Mouse (Mus musculus) ES-Bruce4 (cell line): ENCODE results near the gene Def6. TPM values are rescaled to one million over a fixed set of nuclear protein-coding genes. Genes with fewer than 3 reads are reported as not detected.

Experiments
- H3K27ac ChIP-seq: 2 replicates; pipeline ENCODE4 v1.5.1; 2012; ENCODE audit warnings: low read length, inconsistent platforms; ENCODE audit not compliant: insufficient read depth
- H3K27me3 ChIP-seq: 2 replicates; pipeline ENCODE4 v1.6.1; 2012; ENCODE audit warnings: mild to moderate bottlenecking, low read length, inconsistent platforms; ENCODE audit not compliant: control insufficient read depth, poor library complexity, insufficient read depth, severe bottlenecking
- H3K36me3 ChIP-seq: 2 replicates; pipeline ENCODE4 v1.6.1; 2012; ENCODE audit warnings: inconsistent platforms, mild to moderate bottlenecking, low read length, moderate library complexity; ENCODE audit not compliant: control insufficient read depth, poor library complexity, insufficient read depth, severe bottlenecking
- H3K4me1 ChIP-seq: one replicate; pipeline ENCODE4 v1.8.1; 2011; ENCODE audit warnings: low read length; ENCODE audit not compliant: control insufficient read depth, insufficient read depth
- H3K4me3 ChIP-seq: 2 replicates; pipeline ENCODE4 v1.5.1; 2011; ENCODE audit warnings: low read depth, mild to moderate bottlenecking, low read length
- H3K9ac ChIP-seq: 2 replicates; pipeline ENCODE4 v1.6.1; 2012; ENCODE audit warnings: low read depth, mild to moderate bottlenecking, inconsistent platforms; ENCODE audit not compliant: poor library complexity, severe bottlenecking
- H3K9me3 ChIP-seq: replicated peaks from 2 replicates; pipeline ENCODE4 v1.6.1; 2012; ENCODE audit warnings: mild to moderate bottlenecking, low read length, inconsistent platforms; ENCODE audit not compliant: control insufficient read depth, poor library complexity, insufficient read depth, severe bottlenecking
- CTCF ChIP-seq: IDR thresholded peaks from one replicate; pipeline ENCODE4 v1.8.1; 2011; ENCODE audit warnings: low read depth, low read length
- EP300 ChIP-seq: IDR thresholded peaks from 2 replicates; pipeline ENCODE4 v1.6.1; 2011; ENCODE audit warnings: low read depth, low read length; ENCODE audit not compliant: insufficient read depth
- POLR2A ChIP-seq: IDR thresholded peaks from one replicate; pipeline ENCODE4 v1.8.1; 2011; ENCODE audit warnings: low read length; ENCODE audit not compliant: insufficient read depth
- polyA plus RNA-seq: library from polyadenylated mRNA; stranded (reverse); fragments of >200 nt; gene quantifications from 2 replicates; pipeline ENCODE4 v1.2.4, GENCODE M21; 2011; ENCODE audit warnings: low read depth; ENCODE audit not compliant: missing spikeins, insufficient read depth, insufficient read length

Gene Def6
- polyA plus RNA-seq, 1 experiment = 28.4 TPM

DNA sequence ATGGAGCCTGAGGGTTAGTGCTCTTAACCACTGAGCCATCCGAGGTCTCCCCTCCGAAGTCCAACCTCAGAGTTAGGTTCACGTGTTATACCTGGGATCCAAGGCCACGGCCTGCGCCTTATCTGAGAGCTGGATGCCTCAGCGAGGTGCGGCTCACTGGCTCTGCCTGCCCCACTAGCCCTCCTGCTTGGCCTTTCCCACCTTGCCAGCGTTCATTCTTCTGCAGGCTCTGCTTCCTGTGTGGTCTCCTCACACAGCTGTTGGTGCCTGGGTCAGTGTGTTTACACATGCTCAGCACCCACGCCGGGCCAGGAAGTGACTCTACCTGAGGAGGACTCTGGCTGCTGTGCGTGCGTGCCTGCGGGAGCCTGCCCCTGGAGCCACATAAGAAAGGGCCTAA, 62.6 kb downstream of the Def6 start:
- no peak for TF ChIP-seq POLR2A
- no peak overlapping the region for H3K9ac ChIP-seq
- H3K27ac ChIP-seq = no peak overlapping the region
- H3K4me3 ChIP-seq = no peak overlapping the region
- H3K27me3 ChIP-seq = no peaks in the 10 kb centered on the region
- H3K9me3 ChIP-seq = no peaks in the 10 kb centered on the region
- no peaks in the 10 kb centered on the region for H3K36me3 ChIP-seq
- peaks cover 7% of the 10 kb centered on the region for H3K4me1 ChIP-seq

DNA sequence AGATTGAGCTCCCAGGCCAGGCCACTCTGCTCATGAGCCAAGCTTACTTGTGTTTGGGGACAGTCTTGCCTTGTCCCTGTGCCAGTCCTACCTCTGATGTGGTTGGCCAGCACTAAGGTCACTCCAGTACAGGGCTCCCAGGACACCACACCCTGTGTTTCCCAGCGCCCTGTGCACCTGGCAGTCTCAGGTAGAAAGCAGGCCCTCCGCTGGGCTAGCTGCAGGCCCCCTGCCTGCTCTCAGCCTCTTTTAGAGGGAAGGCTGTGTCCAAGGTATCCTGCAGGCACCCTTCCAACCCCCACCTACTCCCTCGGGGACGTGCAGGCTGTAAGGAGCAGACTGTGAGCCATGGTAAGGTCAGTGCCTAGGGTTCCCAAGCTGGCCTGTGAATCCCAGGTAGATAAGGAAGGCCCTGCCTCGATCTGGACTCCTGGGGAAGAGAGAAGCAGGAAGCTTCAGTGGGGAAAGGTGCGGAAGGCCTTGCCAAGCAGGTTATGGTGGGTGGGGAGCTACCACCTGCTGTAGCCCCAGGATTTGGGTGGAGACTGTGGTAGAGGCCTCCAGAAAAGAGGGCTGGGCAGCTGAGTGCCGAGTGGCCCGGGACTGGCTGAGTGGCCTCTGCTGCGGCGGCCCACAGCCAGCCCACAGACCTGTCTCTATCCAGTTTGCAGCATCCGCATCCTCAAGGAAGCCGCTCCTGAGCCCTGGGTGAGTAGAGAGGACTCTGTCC, 64.1 kb downstream of the Def6 start:
- no peak for TF ChIP-seq CTCF
- no peak for TF ChIP-seq EP300
- no peak for TF ChIP-seq POLR2A
- no peak overlapping the region for H3K4me3 ChIP-seq
- H3K9ac ChIP-seq = no peak overlapping the region
- no peaks in the 10 kb centered on the region for H3K36me3 ChIP-seq
- H3K9me3 ChIP-seq = no peaks in the 10 kb centered on the region
- H3K27ac ChIP-seq = no peak overlapping the region
- no peaks in the 10 kb centered on the region for H3K27me3 ChIP-seq
- H3K4me1 ChIP-seq = peaks cover 4% of the 10 kb centered on the region

DNA sequence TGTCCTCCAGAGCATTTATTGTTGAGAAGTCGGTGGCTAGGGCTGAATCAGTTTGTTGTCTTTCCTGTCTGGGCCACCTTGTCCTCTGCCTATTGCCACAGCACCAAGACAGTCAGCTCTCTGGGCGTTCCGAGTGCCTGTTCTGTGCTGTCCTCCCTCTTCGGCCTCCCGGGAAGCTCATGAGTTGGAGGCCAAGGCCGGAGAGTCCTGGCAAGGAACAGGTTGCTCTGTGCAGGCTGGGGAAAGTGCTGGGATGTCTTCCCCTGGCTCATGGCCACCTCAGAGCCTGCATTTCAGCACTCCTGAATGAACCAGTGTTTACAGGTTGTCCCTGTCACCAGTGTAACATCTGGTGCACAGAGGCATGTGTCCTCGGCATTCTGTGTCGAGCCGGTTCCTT, 64.7 kb downstream of the Def6 start:
- H3K9me3 ChIP-seq = no peaks in the 10 kb centered on the region
- no peak overlapping the region for H3K4me3 ChIP-seq
- H3K9ac ChIP-seq = no peak overlapping the region
- no peaks in the 10 kb centered on the region for H3K27me3 ChIP-seq
- no peaks in the 10 kb centered on the region for H3K36me3 ChIP-seq
- H3K27ac ChIP-seq = no peak overlapping the region
- TF ChIP-seq CTCF (no peak), EP300 (no peak), POLR2A (no peak)
- H3K4me1 ChIP-seq = peaks cover 4% of the 10 kb centered on the region

DNA sequence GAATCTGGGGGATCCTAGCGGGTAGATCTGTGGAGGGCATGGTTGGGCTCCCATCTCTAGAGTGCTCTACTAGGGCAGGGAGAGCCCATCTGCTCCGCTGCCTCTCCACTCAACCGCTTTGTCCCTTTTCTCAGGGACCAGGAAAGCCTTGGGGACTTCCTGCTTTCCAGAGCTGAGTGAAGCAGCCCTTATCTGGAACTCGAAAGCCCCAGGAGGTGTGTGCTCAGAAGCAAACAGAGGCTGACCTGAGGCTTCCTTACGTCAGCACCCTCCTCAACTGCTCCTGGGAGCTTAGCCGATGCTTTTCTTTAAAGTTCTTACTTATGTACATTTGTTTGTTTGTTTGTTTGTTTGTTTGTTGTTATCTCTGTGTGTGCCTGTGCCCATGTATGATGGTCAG, 65.3 kb downstream of the Def6 start:
- H3K27me3 ChIP-seq = no peaks in the 10 kb centered on the region
- H3K27ac ChIP-seq = no peak overlapping the region
- no peaks in the 10 kb centered on the region for H3K9me3 ChIP-seq
- no peak overlapping the region for H3K9ac ChIP-seq
- no peaks in the 10 kb centered on the region for H3K36me3 ChIP-seq
- H3K4me1 ChIP-seq = peaks cover 4% of the 10 kb centered on the region
- TF ChIP-seq POLR2A (no peak), CTCF (no peak), EP300 (no peak)
- H3K4me3 ChIP-seq = no peak overlapping the region

DNA sequence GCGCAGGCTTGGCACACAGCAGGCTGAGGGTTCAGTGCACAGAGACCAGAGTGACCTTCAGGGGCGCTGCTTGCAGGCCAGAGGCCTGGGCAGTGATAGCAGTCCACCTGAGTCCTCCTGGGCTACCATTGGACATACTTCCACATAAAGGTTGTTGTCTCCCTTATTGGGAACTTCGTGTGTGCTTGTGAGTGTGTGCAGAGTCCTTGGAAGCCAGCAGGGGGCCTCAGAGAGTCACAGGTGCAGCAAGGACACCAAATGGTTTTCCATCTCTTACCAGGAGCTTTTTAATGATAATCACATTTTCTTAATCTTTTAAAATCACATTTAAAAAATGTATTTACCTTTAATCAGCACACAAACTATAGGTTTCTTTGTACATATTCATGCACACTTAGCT, 67.2 kb downstream of the Def6 start:
- Histone ChIP-seq H3K27me3 (no peaks in the 10 kb centered on the region), H3K4me3 (no peak overlapping the region), H3K36me3 (no peaks in the 10 kb centered on the region), H3K4me1 (peaks cover 4% of the 10 kb centered on the region), H3K9me3 (no peaks in the 10 kb centered on the region), H3K27ac (no peak overlapping the region), H3K9ac (no peak overlapping the region)
- no peak for TF ChIP-seq EP300
- peak; percentile 84 for TF ChIP-seq CTCF

DNA sequence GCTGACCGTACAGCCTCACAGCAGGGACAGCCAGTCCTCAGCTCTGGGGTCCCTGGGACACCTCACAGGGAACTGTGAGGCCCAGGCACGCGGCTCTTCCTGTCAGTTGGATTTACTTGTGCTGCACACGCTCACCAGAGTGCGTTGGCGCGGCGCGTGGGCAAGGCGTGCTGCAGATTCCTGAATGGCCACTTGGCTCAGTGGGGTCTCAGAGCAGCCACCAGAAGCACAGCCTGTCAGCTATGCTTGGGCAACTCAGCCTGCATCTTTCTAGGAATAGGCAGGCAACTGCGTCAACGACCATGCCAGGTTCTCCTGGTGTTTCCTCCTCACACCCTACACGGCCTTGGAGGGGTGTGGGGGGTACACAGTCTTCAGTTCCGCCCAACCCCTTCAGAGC, 69.6 kb downstream of the Def6 start:
- Histone ChIP-seq H3K27ac (no peak overlapping the region), H3K4me3 (no peak overlapping the region), H3K4me1 (peaks cover 3% of the 10 kb centered on the region), H3K9ac (no peak overlapping the region), H3K36me3 (no peaks in the 10 kb centered on the region), H3K27me3 (no peaks in the 10 kb centered on the region), H3K9me3 (no peaks in the 10 kb centered on the region)
- no peak for TF ChIP-seq EP300
- no peak for TF ChIP-seq POLR2A
- no peak for TF ChIP-seq CTCF
